Mouse (Mus musculus) testis, adult 2 months (tissue): ENCODE results near the gene Banp. TPM values are rescaled to one million over a fixed set of nuclear protein-coding genes. Genes with fewer than 3 reads are reported as not detected.

ENCODE experiments used
- H3K27ac ChIP-seq: fragments of 200-500 bp; 2 replicates; pipeline ENCODE4 v1.5.1; 2012; ENCODE audit warnings: low read depth, low read length; ENCODE audit not compliant: control insufficient read depth, insufficient read depth
- H3K27me3 ChIP-seq: fragments of 200-500 bp; 2 replicates; pipeline ENCODE4 v1.6.1; 2012; ENCODE audit warnings: mild to moderate bottlenecking, low read length, moderate library complexity; ENCODE audit not compliant: control insufficient read depth, insufficient read depth
- H3K36me3 ChIP-seq: fragments of 200-500 bp; 2 replicates; pipeline ENCODE4 v1.6.1; 2012; ENCODE audit warnings: mild to moderate bottlenecking, low read length; ENCODE audit not compliant: control insufficient read depth, insufficient read depth
- H3K4me1 ChIP-seq: fragments of 200-500 bp; 2 replicates; pipeline ENCODE4 v1.6.1; 2012; ENCODE audit warnings: low read length; ENCODE audit not compliant: control insufficient read depth, insufficient read depth
- H3K4me3 ChIP-seq: fragments of 200-500 bp; 2 replicates; pipeline ENCODE4 v1.5.1; 2012; ENCODE audit warnings: low read depth, mild to moderate bottlenecking, low read length, moderate library complexity, mixed read lengths; ENCODE audit not compliant: control insufficient read depth
- CTCF ChIP-seq: fragments of 200-500 bp; IDR thresholded peaks from 2 replicates; pipeline ENCODE4 v1.5.1; 2012; ENCODE audit warnings: low read depth, mild to moderate bottlenecking, inconsistent platforms, low read length, moderate library complexity; ENCODE audit not compliant: control insufficient read depth, insufficient read depth, insufficient replicate concordance
- POLR2A ChIP-seq: fragments of 200-500 bp; IDR thresholded peaks from 2 replicates; pipeline ENCODE4 v1.6.1; 2012; ENCODE audit warnings: low read depth, mild to moderate bottlenecking, inconsistent platforms, low read length, moderate library complexity; ENCODE audit not compliant: control insufficient read depth
- polyA plus RNA-seq: library from polyadenylated mRNA; depleted of rRNA; stranded (reverse); fragments of >200 nt; gene quantifications from 2 replicates; pipeline ENCODE4 v1.2.3, GENCODE M21; 2012

Banp gene
- polyA plus RNA-seq, 1 experiment: 15.6 TPM

GRCm38 (mm10) chr8:122025546-122025945, 76.0 kb downstream of the Banp start:
- no peak overlapping the region for H3K4me3 ChIP-seq
- TF ChIP-seq CTCF (no peak), POLR2A (no peak)
- H3K36me3 ChIP-seq: no peaks in the 10 kb centered on the region; the same call in none of the 2 replicates

GRCm38 (mm10) chr8:122028116-122028515, 78.6 kb downstream of the Banp start:
- no peaks in the 10 kb centered on the region for H3K27me3 ChIP-seq

More at GRCm38 (mm10) chr8:122025546-122025945, 76.0 kb downstream of the Banp start:
- Histone ChIP-seq H3K27me3 (no peaks in the 10 kb centered on the region), H3K4me1 (no peaks in the 10 kb centered on the region; the same call in 1 of the 2 replicates), H3K27ac (no peak overlapping the region)

GRCm38 (mm10) chr8:122030965-122031364, 81.4 kb downstream of the Banp start:
- H3K4me3 ChIP-seq: no peak overlapping the region

More at GRCm38 (mm10) chr8:122028116-122028515, 78.6 kb downstream of the Banp start:
- Histone ChIP-seq H3K27ac (no peak overlapping the region), H3K4me1 (no peaks in the 10 kb centered on the region), H3K4me3 (no peak overlapping the region), H3K36me3 (no peaks in the 10 kb centered on the region; the same call in none of the 2 replicates)
- no peak for TF ChIP-seq POLR2A
- TF ChIP-seq CTCF: no peak

GRCm38 (mm10) chr8:122032741-122033140, 83.2 kb downstream of the Banp start:
- Histone ChIP-seq H3K4me1 (no peaks in the 10 kb centered on the region), H3K4me3 (no peak overlapping the region), H3K27me3 (no peaks in the 10 kb centered on the region), H3K36me3 (no peaks in the 10 kb centered on the region), H3K27ac (no peak overlapping the region)
- no peak for TF ChIP-seq CTCF
- no peak for TF ChIP-seq POLR2A

More at GRCm38 (mm10) chr8:122030965-122031364, 81.4 kb downstream of the Banp start:
- Histone ChIP-seq H3K36me3 (no peaks in the 10 kb centered on the region; the same call in 1 of the 2 replicates), H3K27ac (no peak overlapping the region), H3K27me3 (no peaks in the 10 kb centered on the region), H3K4me1 (no peaks in the 10 kb centered on the region)
- TF ChIP-seq POLR2A: no peak

- H3K27ac ChIP-seq: no peak overlapping the region
- H3K4me1 ChIP-seq: no peaks in the 10 kb centered on the region
- H3K27me3 ChIP-seq: no peaks in the 10 kb centered on the region
- no peak overlapping the region for H3K4me3 ChIP-seq
- no peaks in the 10 kb centered on the region for H3K36me3 ChIP-seq
- TF ChIP-seq CTCF (no peak), POLR2A (no peak)
Observed at GRCm38 (mm10) chr8:122035543-122035942, 86.0 kb downstream of the Banp start.

GRCm38 (mm10) chr8:122036325-122036724, 86.8 kb downstream of the Banp start:
- no peaks in the 10 kb centered on the region for H3K4me1 ChIP-seq
- no peaks in the 10 kb centered on the region for H3K36me3 ChIP-seq
- no peaks in the 10 kb centered on the region for H3K27me3 ChIP-seq
- no peak for TF ChIP-seq CTCF
- TF ChIP-seq POLR2A: no peak
- no peak overlapping the region for H3K27ac ChIP-seq
- H3K4me3 ChIP-seq: no peak overlapping the region

- no peaks in the 10 kb centered on the region for H3K4me1 ChIP-seq
- H3K27me3 ChIP-seq: no peaks in the 10 kb centered on the region
- no peak overlapping the region for H3K4me3 ChIP-seq
- no peak overlapping the region for H3K27ac ChIP-seq
- H3K36me3 ChIP-seq: no peaks in the 10 kb centered on the region
- TF ChIP-seq CTCF: no peak
- no peak for TF ChIP-seq POLR2A
Observed at GRCm38 (mm10) chr8:122037279-122037678, 87.7 kb downstream of the Banp start.

- no peak overlapping the region for H3K4me3 ChIP-seq
- TF ChIP-seq CTCF: no peak
- H3K4me1 ChIP-seq: no peaks in the 10 kb centered on the region
- no peak overlapping the region for H3K27ac ChIP-seq
- H3K36me3 ChIP-seq: no peaks in the 10 kb centered on the region
- no peaks in the 10 kb centered on the region for H3K27me3 ChIP-seq
Observed at GRCm38 (mm10) chr8:122038076-122038475, 88.5 kb downstream of the Banp start.
